Mouse (Mus musculus) cerebellum, postnatal 14 days (tissue): ENCODE results near the gene Rhbdd1.

ENCODE experiments used
- DNase-seq, 2 experiments: peaks; one replicate each; pipeline ENCODE4 v3.0.0; 2021; ENCODE audit warnings: mixed read lengths in 2 of 2

Gene Rhbdd1

GRCm38 (mm10) chr1:82437273-82437672 is 121.0 kb downstream of the Rhbdd1 start:
- DNase-seq = no peak

GRCm38 (mm10) chr1:82440123-82440522 is 123.9 kb downstream of the Rhbdd1 start:
- no peak for DNase-seq

DNA sequence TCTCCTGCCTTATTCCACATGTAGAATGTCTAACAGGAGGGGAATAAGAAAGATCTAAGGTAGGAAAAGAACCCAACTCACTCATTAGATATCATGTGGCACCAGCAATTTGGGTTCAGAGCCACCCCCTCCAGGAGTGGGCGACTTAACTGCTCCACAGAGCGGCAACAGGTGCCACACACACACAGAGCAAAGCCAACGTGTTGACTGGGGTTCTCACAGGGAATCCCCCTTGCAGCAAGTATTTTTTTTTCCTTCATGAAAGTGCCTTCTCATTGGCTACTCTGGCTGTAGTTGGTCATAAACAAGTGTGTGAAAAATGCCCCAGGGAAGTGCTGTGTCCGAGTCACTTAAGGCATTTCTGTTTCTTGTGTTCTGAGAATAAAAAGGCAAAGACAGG is 127.3 kb downstream of the Rhbdd1 start:
- no peak for DNase-seq

GRCm38 (mm10) chr1:82446049-82446448 is 129.8 kb downstream of the Rhbdd1 start:
- DNase-seq = no peak

GRCm38 (mm10) chr1:82449851-82450250 is 133.6 kb downstream of the Rhbdd1 start:
- no peak for DNase-seq

DNA sequence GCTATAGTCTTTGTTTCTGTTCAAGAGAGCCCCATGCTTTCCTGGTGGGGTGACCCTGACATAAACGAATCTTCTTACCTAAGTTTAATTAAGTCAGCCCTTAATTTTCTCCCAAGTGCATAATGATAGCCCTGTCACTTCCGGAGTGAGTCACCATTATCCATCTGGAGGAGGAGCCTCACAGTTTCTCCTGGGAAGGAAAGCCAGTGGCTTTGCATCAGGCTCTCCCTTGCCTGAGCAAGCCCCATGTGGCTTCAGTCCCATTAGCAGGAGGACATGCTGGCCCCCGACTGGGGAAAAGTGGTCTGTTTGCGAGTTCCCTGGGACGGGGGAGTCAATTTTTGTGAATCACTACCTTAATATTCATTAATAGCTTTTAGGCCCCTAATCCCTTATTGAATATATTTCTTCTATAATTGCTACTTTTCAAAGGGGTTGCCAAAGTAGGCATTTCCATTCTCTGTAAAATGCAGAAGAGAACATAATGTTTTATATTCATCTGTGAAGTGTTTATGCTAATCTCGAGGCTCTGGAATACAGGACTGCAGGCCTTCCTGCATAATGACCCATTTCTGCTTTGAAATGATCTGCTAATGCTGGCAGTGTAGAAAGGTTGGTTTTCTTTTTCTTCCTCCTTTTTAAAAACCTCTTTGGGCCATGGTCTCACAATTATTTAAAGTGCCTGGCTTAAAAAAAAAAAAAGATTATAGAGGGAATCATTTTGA is 135.8 kb downstream of the Rhbdd1 start:
- DNase-seq = no peak

- DNase-seq = peak; percentile 29 to 46
Observed at GRCm38 (mm10) chr1:82454031-82454430, 137.8 kb downstream of the Rhbdd1 start.

DNA sequence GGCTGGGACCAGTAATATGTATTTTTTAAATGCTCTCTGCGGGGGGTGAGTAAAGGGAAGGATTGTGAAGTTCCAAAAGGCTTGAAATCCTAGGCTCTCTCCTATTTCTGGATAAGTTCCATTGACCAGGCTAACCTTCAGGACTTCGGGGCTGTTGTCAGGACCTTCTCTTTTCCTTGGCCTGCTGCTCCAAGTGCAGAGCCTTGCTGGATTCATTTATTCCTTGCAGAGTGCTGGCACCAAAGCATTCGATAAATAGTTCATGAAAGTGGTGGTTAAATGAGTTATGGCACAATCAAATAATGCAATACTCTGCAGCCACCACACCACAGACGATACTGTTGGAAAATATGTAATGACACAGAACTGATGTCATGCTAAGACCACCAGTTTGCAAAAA is 143.1 kb downstream of the Rhbdd1 start:
- DNase-seq = no peak

DNA sequence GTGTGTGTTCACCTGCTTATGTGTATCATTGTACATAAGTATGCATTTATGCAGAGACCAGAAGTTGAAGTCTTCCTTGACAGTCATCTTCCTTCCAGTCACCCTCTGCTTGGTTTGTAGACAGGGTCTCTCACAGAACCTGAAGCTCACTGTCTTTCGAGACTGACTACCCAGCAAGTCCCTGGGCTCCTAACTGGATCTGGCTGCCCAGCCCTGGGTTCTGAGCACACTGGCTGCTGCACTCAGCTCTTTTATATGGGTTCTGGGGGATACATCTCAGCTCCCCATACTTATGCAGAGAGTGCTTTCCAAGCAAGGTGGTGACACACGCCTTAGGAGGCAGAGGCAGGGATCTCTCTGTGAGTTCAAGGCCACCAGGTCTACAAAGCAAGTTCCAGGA is 143.7 kb downstream of the Rhbdd1 start:
- no peak for DNase-seq

- no peak for DNase-seq
Observed at GRCm38 (mm10) chr1:82461041-82461440, 144.8 kb downstream of the Rhbdd1 start.

DNA sequence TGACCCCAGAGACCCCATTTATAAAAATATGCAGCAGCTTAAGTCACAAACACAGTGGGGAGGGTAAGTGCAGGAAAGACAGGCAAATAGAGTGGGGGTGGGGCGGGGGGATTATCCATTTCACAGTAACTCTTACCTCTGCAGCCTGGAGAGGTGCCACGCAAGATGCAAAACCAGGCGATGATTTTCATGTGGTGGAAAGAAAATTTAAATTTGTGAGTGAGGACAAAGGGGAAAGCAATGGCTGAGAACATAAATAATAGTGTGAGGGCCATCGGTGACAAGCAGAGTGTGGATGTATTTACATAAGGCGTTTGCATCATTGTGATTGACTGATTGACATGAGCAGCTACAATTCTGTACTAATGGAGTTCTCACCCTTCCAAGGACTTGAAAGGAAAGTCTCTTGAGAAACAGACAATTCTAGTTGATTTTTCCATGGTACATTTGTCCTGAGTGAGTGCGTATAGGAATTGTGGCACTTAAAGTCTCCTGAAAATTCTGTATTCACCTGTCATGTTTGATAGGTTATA is 149.1 kb downstream of the Rhbdd1 start:
- DNase-seq = no peak

DNA sequence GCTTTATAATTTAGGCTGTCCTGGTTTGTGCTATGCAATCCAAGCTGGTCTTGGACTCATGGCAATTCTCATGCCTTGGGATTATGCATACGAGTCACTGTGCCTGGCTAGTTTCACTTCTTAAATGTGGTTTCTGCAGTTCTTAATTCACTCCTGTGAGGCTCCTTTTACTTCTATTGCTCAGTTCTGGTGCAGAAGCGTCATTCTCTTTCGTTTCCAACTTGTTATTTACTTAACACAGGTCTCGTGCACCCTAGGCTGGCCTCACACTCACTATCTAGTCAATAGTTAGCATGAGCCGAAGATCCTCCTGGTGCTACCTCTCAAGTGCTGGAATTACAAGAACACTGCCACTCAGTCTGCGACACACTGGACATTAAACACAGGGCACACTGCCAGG is 152.6 kb downstream of the Rhbdd1 start:
- DNase-seq = no peak

- DNase-seq = no peak
Observed at GRCm38 (mm10) chr1:82470516-82471225, 154.4 kb downstream of the Rhbdd1 start.

GRCm38 (mm10) chr1:82473467-82473866 is 157.2 kb downstream of the Rhbdd1 start:
- no peak for DNase-seq

- no peak for DNase-seq
Observed at GRCm38 (mm10) chr1:82474461-82474961, 158.3 kb downstream of the Rhbdd1 start.

DNA sequence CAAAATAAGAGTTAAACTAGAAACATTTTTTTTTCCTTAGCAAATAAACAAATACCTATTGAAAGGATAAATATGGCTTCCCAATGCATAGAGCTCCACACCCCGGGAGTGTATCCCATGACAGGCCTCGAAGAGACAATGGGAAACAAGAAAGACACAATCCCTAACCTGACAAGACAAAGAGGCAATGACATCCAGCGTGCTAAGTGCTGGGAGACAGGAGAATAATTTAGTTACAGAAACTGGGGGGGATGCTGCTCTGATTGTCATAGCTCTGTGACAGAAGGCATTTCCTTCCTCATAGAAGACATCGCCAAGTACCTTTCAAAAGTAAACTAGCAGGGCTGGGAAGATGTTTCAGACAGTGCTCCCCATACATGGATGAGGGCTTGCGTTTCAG is 159.0 kb downstream of the Rhbdd1 start:
- DNase-seq = no peak

GRCm38 (mm10) chr1:82475821-82476220 is 159.6 kb downstream of the Rhbdd1 start:
- DNase-seq = no peak

GRCm38 (mm10) chr1:82476256-82476655 is 160.0 kb downstream of the Rhbdd1 start:
- peak; percentile 31 to 36 for DNase-seq

GRCm38 (mm10) chr1:82476746-82477145 is 160.5 kb downstream of the Rhbdd1 start:
- no peak for DNase-seq

GRCm38 (mm10) chr1:82479696-82480487 is 163.6 kb downstream of the Rhbdd1 start:
- peak; percentile 37 to 52 for DNase-seq

DNA sequence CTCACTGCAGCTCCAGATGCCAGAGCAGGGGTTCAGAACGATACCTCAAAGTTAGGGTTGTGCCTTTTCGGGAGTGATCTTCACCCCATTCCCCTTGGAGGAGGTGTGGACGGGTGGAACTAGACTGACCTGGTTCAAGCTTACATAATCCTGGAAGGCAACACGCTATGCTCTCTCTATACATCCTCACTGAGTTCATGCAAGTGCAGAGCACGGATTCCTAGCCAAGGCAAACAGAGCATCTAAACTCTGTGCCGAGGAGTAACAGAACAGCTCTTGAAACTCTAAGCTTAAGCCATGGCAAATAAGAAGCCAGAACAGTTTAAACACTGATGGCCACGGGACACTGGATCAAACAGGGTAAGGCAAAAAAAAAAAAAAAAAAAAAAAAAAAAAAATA is 166.1 kb downstream of the Rhbdd1 start:
- DNase-seq = no peak

GRCm38 (mm10) chr1:82486371-82486770 is 170.1 kb downstream of the Rhbdd1 start:
- no peak for DNase-seq

DNA sequence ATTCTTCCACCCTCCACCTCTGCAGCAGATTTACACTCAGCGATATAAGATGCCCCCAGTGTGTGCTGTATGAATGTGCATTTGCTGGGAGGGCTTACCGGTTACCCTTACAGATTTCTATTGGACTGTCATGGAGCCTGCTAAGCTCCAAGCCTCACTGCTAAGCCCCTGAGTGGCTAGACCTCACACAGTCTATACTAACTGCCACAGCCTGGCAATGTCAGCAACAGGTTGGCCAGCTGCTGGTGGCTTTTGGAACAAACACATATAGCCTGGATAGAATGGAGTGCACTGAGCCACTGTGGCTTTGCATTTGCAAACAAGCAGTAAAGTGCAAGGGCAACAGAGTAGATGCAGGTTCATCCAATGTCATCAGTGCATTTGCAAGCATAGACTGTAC is 175.7 kb downstream of the Rhbdd1 start:
- DNase-seq = no peak
